Mouse (Mus musculus) cerebellum, adult 11-12 months (tissue): ENCODE measurements around the gene Xirp1.
A peak's percentile ranks its signal among the peaks of the same experiment; 100 is the strongest.

Experiments used
- DNase-seq: peaks from one replicate; pipeline ENCODE4 v3.0.0; 2022

The Xirp1 gene

GRCm38 (mm10) chr9:119969811-119970210, 53.6 kb downstream of the Xirp1 start:
- no peak for DNase-seq

GRCm38 (mm10) chr9:119966221-119966910, 57.0 kb downstream of the Xirp1 start:
- peak; percentile 28 for DNase-seq

- DNase-seq, result no peak
Observed at GRCm38 (mm10) chr9:119965186-119965585, 58.2 kb downstream of the Xirp1 start.

DNA sequence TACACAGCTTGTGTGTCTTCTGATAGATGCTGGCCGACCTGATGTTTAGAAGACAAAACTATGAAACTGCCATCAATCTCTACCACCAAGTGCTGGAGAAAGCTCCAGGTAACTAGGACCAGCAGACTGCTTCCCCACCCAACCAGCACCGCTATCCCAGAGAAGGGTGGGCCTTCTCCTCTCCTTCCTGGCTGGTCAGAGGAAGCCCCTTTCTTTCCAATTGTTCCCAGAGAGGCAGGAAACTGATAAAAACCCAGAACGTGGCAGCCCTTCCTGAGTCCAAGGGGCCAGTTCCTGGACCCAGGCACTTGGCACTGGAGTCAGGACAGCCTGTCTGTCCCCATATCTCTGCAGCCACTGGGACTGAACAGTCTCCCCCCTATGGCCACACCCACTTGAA, 59.2 kb downstream of the Xirp1 start:
- DNase-seq, result no peak
